Mouse (Mus musculus): ENCODE results near the gene Palm2. TPM values are rescaled to one million over a fixed set of nuclear protein-coding genes. Genes with fewer than 3 reads are reported as not detected.

Palm2 gene
- polyA plus RNA-seq, 1 experiment = not detected

- Histone ChIP-seq H3K4me1 (ENCODE audit: control insufficient read depth, insufficient read depth, low read length) (no peaks in the 10 kb centered on the region), H3K27ac (ENCODE audit: control insufficient read depth, insufficient read depth, low read depth, low read length, poor library complexity) (no peak overlapping the region), H3K4me3 (replicated peaks; ENCODE audit: control insufficient read depth, low read depth, low read length) (no peak overlapping the region)
- 81% methylated on average over 11 of the region's 11 CpGs for WGBS
- no peak for TF ChIP-seq CTCF (IDR thresholded peaks at IDR 0.05; ENCODE audit: control insufficient read depth, insufficient read depth, low read length)
Observed at GRCm38 (mm10) chr4:57703574-57704470, 269.8 kb downstream of the Palm2 start.

GRCm38 (mm10) chr4:57704575-57704974 lies 270.5 kb downstream of the Palm2 start:
- H3K4me1 ChIP-seq (ENCODE audit: control insufficient read depth, insufficient read depth, low read length) = no peaks in the 10 kb centered on the region
- WGBS = 55% methylated on average over 7 of the region's 7 CpGs
- TF ChIP-seq POLR2A (IDR thresholded peaks at IDR 0.05; ENCODE audit: borderline replicate concordance, control insufficient read depth, low read depth, low read length) = no peak
- no peak overlapping the region for H3K27ac ChIP-seq (ENCODE audit: control insufficient read depth, insufficient read depth, low read depth, low read length, poor library complexity)
- H3K4me3 ChIP-seq (replicated peaks; ENCODE audit: control insufficient read depth, low read depth, low read length) = no peak overlapping the region

GRCm38 (mm10) chr4:57715849-57716248 lies 281.8 kb downstream of the Palm2 start:
- Histone ChIP-seq H3K4me1 (ENCODE audit: control insufficient read depth, insufficient read depth, low read length) (no peaks in the 10 kb centered on the region), H3K4me3 (replicated peaks; ENCODE audit: control insufficient read depth, low read depth, low read length) (no peak overlapping the region), H3K27ac (ENCODE audit: control insufficient read depth, insufficient read depth, low read depth, low read length, poor library complexity) (no peak overlapping the region)
- TF ChIP-seq POLR2A (IDR thresholded peaks at IDR 0.05; ENCODE audit: borderline replicate concordance, control insufficient read depth, low read depth, low read length) = no peak
- TF ChIP-seq CTCF (IDR thresholded peaks at IDR 0.05; ENCODE audit: control insufficient read depth, insufficient read depth, low read length) = no peak

- H3K27ac ChIP-seq (ENCODE audit: control insufficient read depth, insufficient read depth, low read depth, low read length, poor library complexity) = no peak overlapping the region
- WGBS = 75% methylated on average over 4 of the region's 4 CpGs
- no peaks in the 10 kb centered on the region for H3K4me1 ChIP-seq (ENCODE audit: control insufficient read depth, insufficient read depth, low read length)
- H3K4me3 ChIP-seq (replicated peaks; ENCODE audit: control insufficient read depth, low read depth, low read length) = no peak overlapping the region
- TF ChIP-seq CTCF (IDR thresholded peaks at IDR 0.05; ENCODE audit: control insufficient read depth, insufficient read depth, low read length) = no peak
- no peak for TF ChIP-seq POLR2A (IDR thresholded peaks at IDR 0.05; ENCODE audit: borderline replicate concordance, control insufficient read depth, low read depth, low read length)
Observed at GRCm38 (mm10) chr4:57716735-57717134, 282.7 kb downstream of the Palm2 start.

GRCm38 (mm10) chr4:57717354-57717753 lies 283.3 kb downstream of the Palm2 start, which contains the start of gene Akap2:
Akap2 (plus strand) TSS chr4:57717657.
- no peak within 1 kb of the TSS for H3K27ac ChIP-seq (ENCODE audit: control insufficient read depth, insufficient read depth, low read depth, low read length, poor library complexity)
- no peaks in the 10 kb centered on the region for H3K4me1 ChIP-seq (ENCODE audit: control insufficient read depth, insufficient read depth, low read length)
- H3K4me3 ChIP-seq (replicated peaks; ENCODE audit: control insufficient read depth, low read depth, low read length) = no peak within 1 kb of the TSS
- TF ChIP-seq CTCF (IDR thresholded peaks at IDR 0.05; ENCODE audit: control insufficient read depth, insufficient read depth, low read length) (no peak), POLR2A (IDR thresholded peaks at IDR 0.05; ENCODE audit: borderline replicate concordance, control insufficient read depth, low read depth, low read length) (no peak)
- WGBS = 81% methylated on average over 9 of the region's 9 CpGs

- Histone ChIP-seq H3K4me1 (ENCODE audit: control insufficient read depth, insufficient read depth, low read length) (no peaks in the 10 kb centered on the region), H3K4me3 (replicated peaks; ENCODE audit: control insufficient read depth, low read depth, low read length) (no peak overlapping the region), H3K27ac (ENCODE audit: control insufficient read depth, insufficient read depth, low read depth, low read length, poor library complexity) (no peak overlapping the region)
- 62% methylated on average over 1 of the region's 1 CpGs for WGBS
- no peak for TF ChIP-seq POLR2A (IDR thresholded peaks at IDR 0.05; ENCODE audit: borderline replicate concordance, control insufficient read depth, low read depth, low read length)
- TF ChIP-seq CTCF (IDR thresholded peaks at IDR 0.05; ENCODE audit: control insufficient read depth, insufficient read depth, low read length) = no peak
Observed at GRCm38 (mm10) chr4:57719370-57719769, 285.3 kb downstream of the Palm2 start.

GRCm38 (mm10) chr4:57720869-57721361 lies 286.9 kb downstream of the Palm2 start:
- Histone ChIP-seq H3K27ac (ENCODE audit: control insufficient read depth, insufficient read depth, low read depth, low read length, poor library complexity) (peak overlapping the region; percentile 64), H3K4me1 (ENCODE audit: control insufficient read depth, insufficient read depth, low read length) (no peaks in the 10 kb centered on the region; the same call in 1 of the 2 replicates), H3K4me3 (replicated peaks; ENCODE audit: control insufficient read depth, low read depth, low read length) (no peak overlapping the region)
- TF ChIP-seq CTCF (IDR thresholded peaks at IDR 0.05; ENCODE audit: control insufficient read depth, insufficient read depth, low read length) (no peak), POLR2A (IDR thresholded peaks at IDR 0.05; ENCODE audit: borderline replicate concordance, control insufficient read depth, low read depth, low read length) (no peak)
- 37% methylated on average over 7 of the region's 7 CpGs for WGBS

- 81% methylated on average over 4 of the region's 4 CpGs for WGBS
- H3K4me1 ChIP-seq (ENCODE audit: control insufficient read depth, insufficient read depth, low read length) = peaks cover 2% of the 10 kb centered on the region; the same call in 1 of the 2 replicates
- TF ChIP-seq POLR2A (IDR thresholded peaks at IDR 0.05; ENCODE audit: borderline replicate concordance, control insufficient read depth, low read depth, low read length) = no peak
- TF ChIP-seq CTCF (IDR thresholded peaks at IDR 0.05; ENCODE audit: control insufficient read depth, insufficient read depth, low read length) = no peak
- no peak overlapping the region for H3K4me3 ChIP-seq (replicated peaks; ENCODE audit: control insufficient read depth, low read depth, low read length)
- H3K27ac ChIP-seq (ENCODE audit: control insufficient read depth, insufficient read depth, low read depth, low read length, poor library complexity) = no peak overlapping the region
Observed at GRCm38 (mm10) chr4:57722296-57722695, 288.2 kb downstream of the Palm2 start.
